Mouse (Mus musculus) megakaryocyte progenitor cell, adult 5-6 weeks (primary cell): ENCODE results near the gene Tmem186. TPM values are rescaled to one million over a fixed set of nuclear protein-coding genes. Genes with fewer than 3 reads are reported as not detected.

ENCODE experiments used
- ATAC-seq: replicated peaks from 2 replicates; pipeline ENCODE4 v1.8.0; 2016; ENCODE audit warnings: mild to moderate bottlenecking, moderate TSS enrichment, inconsistent platforms; ENCODE audit not compliant: poor library complexity
- total RNA-seq, 2 experiments: library from RNA; stranded (forward) in 1 of 2; stranded (reverse) in 1 of 2; fragments of 157-497, 149-512 nt in 1 of 2; fragments of 200-1000 nt in 1 of 2; gene quantifications; 2 replicates each; pipeline versions ENCODE4 v1.2.3 to v1.2.4; 2015 to 2017

Tmem186 gene
- total RNA-seq, 2 experiments from 2014 or later: 8.0 to 13.5 TPM

GRCm38 (mm10) chr16:8667814-8668213 lies 30.3 kb upstream of the Tmem186 start:
- no peak for ATAC-seq

- peak; percentile 48 for ATAC-seq
These were observed 29.7 kb upstream of the Tmem186 start for GRCm38 (mm10) chr16:8667261-8667660.

- peak; percentile 30; the same call in 1 of the 2 replicates for ATAC-seq
These were observed 28.9 kb upstream of the Tmem186 start for GRCm38 (mm10) chr16:8666452-8666851.

- ATAC-seq: no peak
These were observed 27.9 kb upstream of the Tmem186 start for GRCm38 (mm10) chr16:8665367-8665766.

- no peak for ATAC-seq
These were observed 26.4 kb upstream of the Tmem186 start for GRCm38 (mm10) chr16:8663606-8664539.

- no peak for ATAC-seq
These were observed 25.5 kb upstream of the Tmem186 start for GRCm38 (mm10) chr16:8663022-8663421.

GRCm38 (mm10) chr16:8658764-8659163 lies 21.3 kb upstream of the Tmem186 start:
- no peak for ATAC-seq

GRCm38 (mm10) chr16:8658349-8658748 lies 20.8 kb upstream of the Tmem186 start:
- ATAC-seq: no peak

GRCm38 (mm10) chr16:8656256-8656655 lies 18.7 kb upstream of the Tmem186 start:
- ATAC-seq: no peak

GRCm38 (mm10) chr16:8655599-8655998 lies 18.1 kb upstream of the Tmem186 start:
- peak; percentile 77 for ATAC-seq

- ATAC-seq: no peak
These were observed 17.6 kb upstream of the Tmem186 start for GRCm38 (mm10) chr16:8655108-8655507.

GRCm38 (mm10) chr16:8650007-8650406 lies 12.5 kb upstream of the Tmem186 start:
- no peak for ATAC-seq

GRCm38 (mm10) chr16:8645546-8645945 lies 8.0 kb upstream of the Tmem186 start:
- ATAC-seq: no peak

- peak; percentile 98 for ATAC-seq
These were observed 6.3 kb upstream of the Tmem186 start for GRCm38 (mm10) chr16:8643855-8644254.

- no peak for ATAC-seq
These were observed 2.1 kb upstream of the Tmem186 start for GRCm38 (mm10) chr16:8639466-8640191.

GRCm38 (mm10) chr16:8638131-8638530 lies 619 bp upstream of the Tmem186 start:
- ATAC-seq: no peak

GRCm38 (mm10) chr16:8636867-8637216 lies 670 bp downstream of the Tmem186 start:
- peak; percentile 24 for ATAC-seq

- peak; percentile 59 for ATAC-seq
These were observed 6.1 kb downstream of the Tmem186 start for GRCm38 (mm10) chr16:8631428-8631827.

- no peak for ATAC-seq
These were observed 7.1 kb downstream of the Tmem186 start for GRCm38 (mm10) chr16:8630419-8630818.

- ATAC-seq: no peak
These were observed 17.0 kb downstream of the Tmem186 start for GRCm38 (mm10) chr16:8620315-8621115.

GRCm38 (mm10) chr16:8619659-8620314 lies 17.7 kb downstream of the Tmem186 start:
- ATAC-seq: no peak
